Mouse (Mus musculus): ENCODE data around the gene Derl2. TPM values are rescaled to one million over a fixed set of nuclear protein-coding genes. Genes with fewer than 3 reads are reported as not detected.
A peak's percentile ranks its signal among the peaks of the same experiment; 100 is the strongest.

Gene Derl2
- polyA plus RNA-seq (2015; fragmentation: Nextera tagmentation; extraction: Ambion mirVana), result 44.9 and 46.6 TPM in 2 replicates

- Histone ChIP-seq H3K9me3 (replicated peaks; ENCODE audit: control insufficient read depth, low read length) (no peaks in the 10 kb centered on the region), H3K36me3 (ENCODE audit: control insufficient read depth, insufficient read depth) (peaks cover 9% of the 10 kb centered on the region), H3K4me3 (ENCODE audit: low read depth, low read length) (peak within 1 kb of the TSS; percentile 100), H3K27me3 (ENCODE audit: control insufficient read depth, insufficient read depth, low read depth, low read length) (no peaks in the 10 kb centered on the region), H3K4me2 (ENCODE audit: low read depth, low read length) (peak within 1 kb of the TSS; percentile 84), H3K9ac (ENCODE audit: low read depth, low read length) (peak within 1 kb of the TSS; percentile 97), H3K27ac (ENCODE audit: low read length) (peak within 1 kb of the TSS; percentile 93), H3K4me1 (ENCODE audit: control insufficient read depth, low read depth, low read length) (peaks cover 22% of the 10 kb centered on the region)
- ATAC-seq (ENCODE audit: low read depth), result peak; percentile 96
- under 1% methylated on average over 71 of the region's 71 CpGs for WGBS (ENCODE audit: insufficient replicate concordance)
These were observed at the start of gene Derl2, which contains the start of gene Mis12 for GRCm38 (mm10) chr11:71019201-71020068. Derl2 (minus strand) TSS chr11:71019841. Mis12 (plus strand) TSS chr11:71019611.

DNA sequence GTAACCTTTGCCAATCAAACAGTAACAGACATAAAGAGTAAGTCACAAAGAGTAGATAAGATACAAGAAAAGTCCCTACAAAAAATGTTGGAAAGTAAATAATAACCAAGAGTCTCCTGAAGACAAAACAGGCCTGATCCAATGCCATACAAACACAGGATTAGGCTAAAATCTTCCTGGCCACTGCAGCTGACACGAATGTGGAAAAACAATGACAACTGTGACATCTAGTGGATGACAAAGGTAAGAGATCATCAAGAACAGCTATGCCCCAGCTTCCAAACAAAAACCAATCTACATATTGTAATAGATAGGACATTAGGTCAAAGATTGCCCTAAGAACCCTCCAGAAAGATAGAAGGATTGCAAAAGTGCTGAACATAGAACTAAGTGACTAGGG lies 32.9 kb upstream of the Derl2 start:
- Histone ChIP-seq H3K4me3 (ENCODE audit: low read depth, low read length) (no peak overlapping the region), H3K9me3 (replicated peaks; ENCODE audit: control insufficient read depth, low read length) (no peaks in the 10 kb centered on the region), H3K36me3 (ENCODE audit: control insufficient read depth, insufficient read depth) (no peaks in the 10 kb centered on the region), H3K4me2 (ENCODE audit: low read depth, low read length) (no peak overlapping the region), H3K27ac (ENCODE audit: low read length) (no peak overlapping the region), H3K9ac (ENCODE audit: low read depth, low read length) (no peak overlapping the region), H3K27me3 (ENCODE audit: control insufficient read depth, insufficient read depth, low read depth, low read length) (no peaks in the 10 kb centered on the region), H3K4me1 (ENCODE audit: control insufficient read depth, low read depth, low read length) (no peaks in the 10 kb centered on the region)
- no peak for ATAC-seq (ENCODE audit: low read depth)
- WGBS (ENCODE audit: insufficient replicate concordance), result 3% methylated on average over 1 of the region's 1 CpGs

DNA sequence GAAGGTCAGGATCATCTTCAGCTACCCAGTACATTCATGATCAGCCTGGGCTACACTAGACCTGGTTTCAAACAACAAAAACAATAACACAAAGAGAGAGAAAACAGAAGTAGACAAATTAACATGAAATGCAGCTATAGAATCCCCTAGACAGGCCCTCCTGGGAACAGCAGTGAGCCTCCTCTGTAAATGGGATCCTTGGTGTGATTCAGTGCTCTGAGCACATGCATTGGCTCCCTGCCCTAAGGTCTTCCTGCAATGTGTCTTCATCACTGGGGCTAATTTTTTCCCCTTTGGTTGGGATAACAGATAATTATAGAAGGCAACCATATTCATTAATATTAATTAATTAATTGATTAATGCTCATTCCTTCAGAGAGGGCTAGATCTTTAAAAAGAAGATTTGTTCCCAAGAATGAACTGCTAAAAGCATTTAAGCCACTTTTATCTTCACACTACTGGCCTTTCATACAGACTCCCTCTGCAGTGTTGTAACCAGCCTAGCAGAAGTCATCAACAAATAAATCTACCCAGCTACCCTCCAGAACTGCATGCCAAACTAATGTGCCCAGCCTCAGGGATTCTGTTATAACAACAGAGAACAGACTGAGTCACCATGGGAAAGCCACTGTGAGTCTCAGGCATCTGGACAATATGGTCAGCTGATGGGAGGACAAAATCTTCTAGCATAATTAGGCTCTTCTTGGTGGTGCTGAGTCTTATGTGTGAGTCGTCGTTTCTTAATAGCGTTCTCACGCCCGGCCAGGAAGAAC lies 20.1 kb upstream of the Derl2 start:
- no peak overlapping the region for H3K4me2 ChIP-seq (ENCODE audit: low read depth, low read length)
- H3K36me3 ChIP-seq (ENCODE audit: control insufficient read depth, insufficient read depth), result no peaks in the 10 kb centered on the region
- H3K27ac ChIP-seq (ENCODE audit: low read length), result no peak overlapping the region
- H3K27me3 ChIP-seq (ENCODE audit: control insufficient read depth, insufficient read depth, low read depth, low read length), result no peaks in the 10 kb centered on the region
- no peaks in the 10 kb centered on the region for H3K9me3 ChIP-seq (replicated peaks; ENCODE audit: control insufficient read depth, low read length)
- H3K9ac ChIP-seq (ENCODE audit: low read depth, low read length), result no peak overlapping the region
- whole genome bisulfite sequencing (ENCODE audit: insufficient replicate concordance), result 82% methylated on average over 5 of the region's 5 CpGs
- H3K4me1 ChIP-seq (ENCODE audit: control insufficient read depth, low read depth, low read length), result no peaks in the 10 kb centered on the region
- no peak for ATAC-seq (ENCODE audit: low read depth)
- H3K4me3 ChIP-seq (ENCODE audit: low read depth, low read length), result no peak overlapping the region

GRCm38 (mm10) chr11:71033163-71033761 lies 13.6 kb upstream of the Derl2 start, which contains the start of gene 6330403K07Rik:
6330403K07Rik (minus strand) TSS chr11:71033513.
- no peak within 1 kb of the TSS for H3K9ac ChIP-seq (ENCODE audit: low read depth, low read length)
- peak within 1 kb of the TSS; percentile 33 for H3K4me2 ChIP-seq (ENCODE audit: low read depth, low read length)
- no peaks in the 10 kb centered on the region; the same call in 1 of the 2 replicates for H3K36me3 ChIP-seq (ENCODE audit: control insufficient read depth, insufficient read depth)
- H3K9me3 ChIP-seq (replicated peaks; ENCODE audit: control insufficient read depth, low read length), result no peaks in the 10 kb centered on the region
- WGBS (ENCODE audit: insufficient replicate concordance), result 2% methylated on average over 28 of the region's 31 CpGs
- H3K4me3 ChIP-seq (ENCODE audit: low read depth, low read length), result peak within 1 kb of the TSS; percentile 33
- H3K27me3 ChIP-seq (ENCODE audit: control insufficient read depth, insufficient read depth, low read depth, low read length), result peaks cover 13% of the 10 kb centered on the region
- ATAC-seq (ENCODE audit: low read depth), result peak; percentile 37; the same call in 1 of the 2 replicates
- H3K27ac ChIP-seq (ENCODE audit: low read length), result no peak within 1 kb of the TSS
- H3K4me1 ChIP-seq (ENCODE audit: control insufficient read depth, low read depth, low read length), result no peaks in the 10 kb centered on the region; the same call in none of the 2 replicates

GRCm38 (mm10) chr11:71032491-71033162 lies 13.0 kb upstream of the Derl2 start:
- Histone ChIP-seq H3K27ac (ENCODE audit: low read length) (no peak overlapping the region), H3K9ac (ENCODE audit: low read depth, low read length) (no peak overlapping the region), H3K4me2 (ENCODE audit: low read depth, low read length) (peak overlapping the region; percentile 33), H3K4me1 (ENCODE audit: control insufficient read depth, low read depth, low read length) (no peaks in the 10 kb centered on the region; the same call in none of the 2 replicates), H3K27me3 (ENCODE audit: control insufficient read depth, insufficient read depth, low read depth, low read length) (peaks cover 13% of the 10 kb centered on the region), H3K4me3 (ENCODE audit: low read depth, low read length) (peak overlapping the region; percentile 33), H3K9me3 (replicated peaks; ENCODE audit: control insufficient read depth, low read length) (no peaks in the 10 kb centered on the region), H3K36me3 (ENCODE audit: control insufficient read depth, insufficient read depth) (peaks cover 6% of the 10 kb centered on the region)
- no peak for ATAC-seq (ENCODE audit: low read depth)
- 22% methylated on average over 26 of the region's 26 CpGs for WGBS (ENCODE audit: insufficient replicate concordance)

DNA sequence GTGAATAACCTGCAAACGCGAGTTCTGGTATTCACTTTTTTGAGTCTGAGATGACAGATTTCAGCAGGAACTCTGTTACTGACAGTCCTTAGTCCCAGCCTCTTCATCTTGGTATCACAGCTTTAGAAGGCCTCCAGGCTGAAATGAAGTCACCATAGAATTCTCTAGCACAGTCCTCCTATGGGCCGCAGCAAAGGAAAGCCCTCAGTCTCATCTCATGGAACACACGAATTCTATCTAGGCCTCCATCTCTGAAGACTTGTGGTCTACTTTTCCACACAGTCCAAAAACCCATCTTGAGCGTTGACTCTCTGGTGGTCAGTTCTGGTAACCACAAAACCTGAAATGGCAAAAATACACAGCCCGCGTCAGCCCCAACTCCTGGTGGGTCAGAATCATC lies 12.4 kb upstream of the Derl2 start:
- Histone ChIP-seq H3K27ac (ENCODE audit: low read length) (no peak overlapping the region), H3K36me3 (ENCODE audit: control insufficient read depth, insufficient read depth) (peaks cover 11% of the 10 kb centered on the region), H3K27me3 (ENCODE audit: control insufficient read depth, insufficient read depth, low read depth, low read length) (peaks cover 13% of the 10 kb centered on the region), H3K4me2 (ENCODE audit: low read depth, low read length) (no peak overlapping the region), H3K9me3 (replicated peaks; ENCODE audit: control insufficient read depth, low read length) (no peaks in the 10 kb centered on the region), H3K4me1 (ENCODE audit: control insufficient read depth, low read depth, low read length) (no peaks in the 10 kb centered on the region; the same call in none of the 2 replicates), H3K9ac (ENCODE audit: low read depth, low read length) (no peak overlapping the region), H3K4me3 (ENCODE audit: low read depth, low read length) (no peak overlapping the region)
- ATAC-seq (ENCODE audit: low read depth), result no peak
- WGBS (ENCODE audit: insufficient replicate concordance), result 64% methylated on average over 7 of the region's 7 CpGs

DNA sequence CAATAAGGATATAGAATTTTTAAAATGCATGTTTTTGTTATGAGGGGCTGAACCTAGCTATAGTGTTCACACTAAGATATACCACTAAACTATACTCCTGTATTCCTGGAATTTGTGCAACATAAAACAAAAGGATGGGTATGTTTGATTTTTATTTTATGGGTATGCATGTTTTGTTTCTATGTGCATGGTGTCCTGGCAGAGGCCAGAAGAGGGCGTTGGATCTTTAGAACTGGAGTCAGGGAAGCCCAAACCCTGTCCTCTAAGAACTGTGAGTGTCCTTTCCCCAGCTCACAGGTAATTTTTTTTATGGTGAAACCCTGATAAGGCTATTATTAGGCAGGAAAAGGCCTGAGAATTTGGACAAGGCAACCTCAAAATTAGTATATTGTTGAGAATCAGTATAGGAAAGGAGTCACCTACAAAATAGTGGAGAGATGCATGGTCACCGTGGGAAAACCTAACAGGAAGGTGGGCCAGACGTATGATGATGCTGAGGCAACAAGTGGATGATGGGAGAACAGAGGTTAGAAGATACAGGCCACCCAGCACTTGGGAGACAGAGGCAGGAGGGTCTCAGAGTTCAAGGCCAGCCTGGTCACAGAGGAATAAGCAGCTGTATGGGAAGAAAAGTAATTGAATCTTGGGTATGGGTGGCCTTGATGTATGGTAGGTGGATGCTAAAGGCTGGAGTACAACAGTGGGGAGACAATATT lies 9.9 kb upstream of the Derl2 start:
- no peaks in the 10 kb centered on the region for H3K9me3 ChIP-seq (replicated peaks; ENCODE audit: control insufficient read depth, low read length)
- H3K27ac ChIP-seq (ENCODE audit: low read length), result no peak overlapping the region
- no peak overlapping the region for H3K4me3 ChIP-seq (ENCODE audit: low read depth, low read length)
- no peak overlapping the region for H3K4me2 ChIP-seq (ENCODE audit: low read depth, low read length)
- peaks cover 13% of the 10 kb centered on the region for H3K27me3 ChIP-seq (ENCODE audit: control insufficient read depth, insufficient read depth, low read depth, low read length)
- no peak for ATAC-seq (ENCODE audit: low read depth)
- no peaks in the 10 kb centered on the region; the same call in none of the 2 replicates for H3K4me1 ChIP-seq (ENCODE audit: control insufficient read depth, low read depth, low read length)
- 76% methylated on average over 3 of the region's 3 CpGs for whole genome bisulfite sequencing (ENCODE audit: insufficient replicate concordance)
- no peak overlapping the region for H3K9ac ChIP-seq (ENCODE audit: low read depth, low read length)
- H3K36me3 ChIP-seq (ENCODE audit: control insufficient read depth, insufficient read depth), result peaks cover 33% of the 10 kb centered on the region

GRCm38 (mm10) chr11:71028280-71028679 lies 8.6 kb upstream of the Derl2 start:
- Histone ChIP-seq H3K4me2 (ENCODE audit: low read depth, low read length) (no peak overlapping the region), H3K4me1 (ENCODE audit: control insufficient read depth, low read depth, low read length) (no peaks in the 10 kb centered on the region; the same call in none of the 2 replicates), H3K9me3 (replicated peaks; ENCODE audit: control insufficient read depth, low read length) (no peaks in the 10 kb centered on the region), H3K27ac (ENCODE audit: low read length) (no peak overlapping the region), H3K36me3 (ENCODE audit: control insufficient read depth, insufficient read depth) (peaks cover 34% of the 10 kb centered on the region), H3K4me3 (ENCODE audit: low read depth, low read length) (no peak overlapping the region), H3K27me3 (ENCODE audit: control insufficient read depth, insufficient read depth, low read depth, low read length) (peaks cover 11% of the 10 kb centered on the region), H3K9ac (ENCODE audit: low read depth, low read length) (no peak overlapping the region)
- 68% methylated on average over 3 of the region's 3 CpGs for WGBS (ENCODE audit: insufficient replicate concordance)
- no peak for ATAC-seq (ENCODE audit: low read depth)
